In genomic region chr15:84298804-84299370, GRCm38 (mm10) we compare ENCODE assay signal across 9 mouse cellular contexts. TPM values are rescaled to one million over a fixed set of nuclear protein-coding genes. Genes with fewer than 3 reads are reported as not detected.
DNase-seq lines count a peak whose midpoint lies in the region; ATAC-seq and TF ChIP-seq lines count a peak whose summit lies in the region.
"Had no signal": no experiment of that assay in that cellular context is flagged by ENCODE, and none has a peak within 500 bp of the region (broad histone marks: within the 10 kb centered on the region; RNA-seq: fewer than 3 reads in every experiment).

No protein-coding gene starts in this region.

- no peak overlapping the region for H3K9ac ChIP-seq in limb, embryonic 11.5 days (ENCODE audit: low read length)
- no peak overlapping the region for H3K9ac ChIP-seq in embryonic facial prominence, embryonic 14.5 days (ENCODE audit: low read depth, low read length)
- H3K9ac ChIP-seq in midbrain, postnatal 0 days (replicated peaks; ENCODE audit: low read length, poor library complexity, severe bottlenecking) = no peak overlapping the region
- no peak overlapping the region for H3K9ac ChIP-seq in heart, embryonic 12.5 days
- H3K9ac ChIP-seq: liver, embryonic 14.5 days had no signal

- peaks cover 43% of the 10 kb centered on the region for H3K4me1 ChIP-seq in limb, embryonic 11.5 days (ENCODE audit: control insufficient read depth, insufficient read depth, low read length)
- H3K4me1 ChIP-seq in limb, embryonic 10.5 days = peaks cover 58% of the 10 kb centered on the region
- peaks cover 43% of the 10 kb centered on the region for H3K4me1 ChIP-seq in embryonic facial prominence, embryonic 14.5 days (ENCODE audit: control insufficient read depth, insufficient read depth, low read length)
- H3K4me1 ChIP-seq in midbrain, postnatal 0 days (ENCODE audit: insufficient read depth, low read length) = peaks cover 41% of the 10 kb centered on the region
- H3K4me1 ChIP-seq in heart, embryonic 12.5 days (replicated peaks) = peaks cover 40% of the 10 kb centered on the region

- H3K36me3 ChIP-seq in limb, embryonic 11.5 days (ENCODE audit: control insufficient read depth, insufficient read depth, low read length) = no peaks in the 10 kb centered on the region
- H3K36me3 ChIP-seq in limb, embryonic 10.5 days = peaks cover 22% of the 10 kb centered on the region; the same call in 1 of the 2 replicates
- no peaks in the 10 kb centered on the region for H3K36me3 ChIP-seq in embryonic facial prominence, embryonic 14.5 days (ENCODE audit: control insufficient read depth, insufficient read depth, low read length)
- no peaks in the 10 kb centered on the region for H3K36me3 ChIP-seq in midbrain, postnatal 0 days (ENCODE audit: insufficient read depth, low read length)
- H3K36me3 ChIP-seq in heart, embryonic 12.5 days = peaks cover 22% of the 10 kb centered on the region

- DNase-seq in limb, embryonic 11.5 days (ENCODE audit: low spot score) = peak; percentile 40
- no peak for DNase-seq in limb, embryonic 10.5 days (ENCODE audit: low spot score)
- DNase-seq in embryonic facial prominence, embryonic 14.5 days (ENCODE audit: low spot score) = peak; percentile 86
- peak; percentile 54 to 78 for DNase-seq in layer of hippocampus, adult 18-20 months (ENCODE audit: low spot score in 2 of 2)
- peak; percentile 78 for DNase-seq in midbrain, postnatal 0 days (ENCODE audit: low spot score)
- no peak for DNase-seq in cerebellum, postnatal 25 days
- DNase-seq in thymus, postnatal 10 days (ENCODE audit: low spot score in 2 of 2) = no peak

- no peak for ATAC-seq in limb, embryonic 11.5 days (ENCODE audit: insufficient number of reproducible peaks, low FRiP score, low TSS enrichment, low read depth)
- ATAC-seq in embryonic facial prominence, embryonic 14.5 days (ENCODE audit: low read depth) = peak; percentile 81
- peak; percentile 11; the same call in 1 of the 2 replicates for ATAC-seq in midbrain, postnatal 0 days (ENCODE audit: low FRiP score)
- ATAC-seq in heart, embryonic 12.5 days (ENCODE audit: insufficient number of reproducible peaks, low FRiP score) = no peak

- H3K27me3 ChIP-seq in limb, embryonic 11.5 days (ENCODE audit: control insufficient read depth, insufficient read depth, low read length) = 0 out of 2 replicates have a peak, but pooled peaks cover 2% of the 10 kb centered on the region
- peaks cover 10% of the 10 kb centered on the region; the same call in 1 of the 2 replicates for H3K27me3 ChIP-seq in limb, embryonic 10.5 days (ENCODE audit: low read depth, poor library complexity, severe bottlenecking)
- H3K27me3 ChIP-seq in embryonic facial prominence, embryonic 14.5 days (replicated peaks; ENCODE audit: control insufficient read depth, insufficient read depth, low read length) = no peaks in the 10 kb centered on the region
- H3K27me3 ChIP-seq in midbrain, postnatal 0 days (ENCODE audit: insufficient read depth, low read length) = no peaks in the 10 kb centered on the region
- no peaks in the 10 kb centered on the region; the same call in 1 of the 2 replicates for H3K27me3 ChIP-seq in heart, embryonic 12.5 days (replicated peaks)

- no peak overlapping the region for H3K27ac ChIP-seq in limb, embryonic 11.5 days (replicated peaks; ENCODE audit: low read depth, low read length)
- no peak overlapping the region for H3K27ac ChIP-seq in limb, embryonic 10.5 days
- H3K27ac ChIP-seq in embryonic facial prominence, embryonic 14.5 days (replicated peaks; ENCODE audit: low read depth, low read length) = no peak overlapping the region
- H3K27ac ChIP-seq in midbrain, postnatal 0 days (ENCODE audit: low read depth, low read length) = peak overlapping the region; percentile 58; the same call in 1 of the 2 replicates
- H3K27ac ChIP-seq in heart, embryonic 12.5 days (ENCODE audit: poor library complexity, severe bottlenecking) = no peak overlapping the region
- H3K27ac ChIP-seq: liver, embryonic 14.5 days had no signal

- no peak for TF ChIP-seq CTCF in midbrain, postnatal 0 days (IDR thresholded peaks at IDR 0.05)

- H3K4me2 ChIP-seq in limb, embryonic 11.5 days (ENCODE audit: low read depth, severe bottlenecking) = no peak overlapping the region
- H3K4me2 ChIP-seq in embryonic facial prominence, embryonic 14.5 days (ENCODE audit: low read depth, low read length) = no peak overlapping the region
- H3K4me2 ChIP-seq in midbrain, postnatal 0 days (ENCODE audit: low read depth, low read length, poor library complexity, severe bottlenecking) = 0 out of 2 replicates have a peak overlapping the region, but pooled peaks have one; percentile 6
- no peak overlapping the region for H3K4me2 ChIP-seq in heart, embryonic 12.5 days

- 25% methylated on average over 13 of the region's 13 CpGs for WGBS in limb, embryonic 11.5 days
- 21% methylated on average over 13 of the region's 13 CpGs for WGBS in limb, embryonic 10.5 days
- 22% methylated on average over 9 of the region's 13 CpGs for WGBS in embryonic facial prominence, embryonic 14.5 days
- WGBS in midbrain, postnatal 0 days = 24% methylated on average over 13 of the region's 13 CpGs
- WGBS in heart, embryonic 12.5 days = 58% methylated on average over 13 of the region's 13 CpGs

- no peak overlapping the region for H3K4me3 ChIP-seq in limb, embryonic 11.5 days (ENCODE audit: low read depth, low read length)
- H3K4me3 ChIP-seq in limb, embryonic 10.5 days = no peak overlapping the region
- no peak overlapping the region for H3K4me3 ChIP-seq in embryonic facial prominence, embryonic 14.5 days (ENCODE audit: low read depth, low read length)
- H3K4me3 ChIP-seq in midbrain, postnatal 0 days (ENCODE audit: low read depth, low read length) = no peak overlapping the region
- no peak overlapping the region for H3K4me3 ChIP-seq in heart, embryonic 12.5 days

- no peaks in the 10 kb centered on the region for H3K9me3 ChIP-seq in limb, embryonic 11.5 days (ENCODE audit: control insufficient read depth, low read length)
- no peaks in the 10 kb centered on the region for H3K9me3 ChIP-seq in limb, embryonic 10.5 days (replicated peaks)
- no peaks in the 10 kb centered on the region for H3K9me3 ChIP-seq in embryonic facial prominence, embryonic 14.5 days (ENCODE audit: control insufficient read depth, low read length)
- H3K9me3 ChIP-seq in midbrain, postnatal 0 days (ENCODE audit: low read length) = no peaks in the 10 kb centered on the region
- H3K9me3 ChIP-seq in heart, embryonic 12.5 days (replicated peaks) = no peaks in the 10 kb centered on the region

RNA-seq across cellular contexts. Expression of gene Parvg, which starts 24.9 kb away (rescaled TPM):
- polyA plus RNA-seq in limb, embryonic 11.5 days (2014; fragmentation: Nextera tagmentation; extraction: Ambion mirVana) = 0.17 and 0.82 TPM in 2 replicates
- polyA plus RNA-seq in limb, embryonic 10.5 days (2016; fragmentation: Nextera tagmentation; extraction: Ambion mirVana) = 0.72 and 0.75 TPM in 2 replicates
- 2.1 and 2.4 TPM in 2 replicates for polyA plus RNA-seq in embryonic facial prominence, embryonic 14.5 days (2014; fragmentation: Nextera tagmentation; extraction: Ambion mirVana)
- 10 to 100 TPM; 23.9 TPM for total RNA-seq in layer of hippocampus, adult 18-20 months (2021)
- 1.5 and 1.7 TPM in 2 replicates for total RNA-seq in midbrain, postnatal 0 days (2014; rRNA removed)
- polyA plus RNA-seq in midbrain, postnatal 0 days (2015; fragmentation: Nextera tagmentation; extraction: Ambion mirVana) = 1.7 and 1.9 TPM in 2 replicates
- polyA plus RNA-seq in heart, embryonic 12.5 days (2016; fragmentation: Nextera tagmentation; extraction: Ambion mirVana) = 0.92 and 1.4 TPM in 2 replicates

Comparison
In these comparisons a context has a peak if more than half of its experiments do, and no peak if none do; other contexts are left out.
1. DNase-seq: peak in limb, embryonic 11.5 days (single experiment), embryonic facial prominence, embryonic 14.5 days (single experiment), layer of hippocampus, adult 18-20 months (2 of 2) and midbrain, postnatal 0 days (single experiment); none in limb, embryonic 10.5 days (single experiment), cerebellum, postnatal 25 days (0 of 2) and thymus, postnatal 10 days (0 of 2).
2. ATAC-seq: peak in embryonic facial prominence, embryonic 14.5 days (single experiment) and midbrain, postnatal 0 days (single experiment); none in limb, embryonic 11.5 days (single experiment) and heart, embryonic 12.5 days (single experiment).